Mouse (Mus musculus): ENCODE results near the gene Hoxc5. TPM values are rescaled to one million over a fixed set of nuclear protein-coding genes. Genes with fewer than 3 reads are reported as not detected.

Hoxc5 gene
- polyA plus RNA-seq, 1 experiment from 2014 or later, result 4.8 TPM

DNA sequence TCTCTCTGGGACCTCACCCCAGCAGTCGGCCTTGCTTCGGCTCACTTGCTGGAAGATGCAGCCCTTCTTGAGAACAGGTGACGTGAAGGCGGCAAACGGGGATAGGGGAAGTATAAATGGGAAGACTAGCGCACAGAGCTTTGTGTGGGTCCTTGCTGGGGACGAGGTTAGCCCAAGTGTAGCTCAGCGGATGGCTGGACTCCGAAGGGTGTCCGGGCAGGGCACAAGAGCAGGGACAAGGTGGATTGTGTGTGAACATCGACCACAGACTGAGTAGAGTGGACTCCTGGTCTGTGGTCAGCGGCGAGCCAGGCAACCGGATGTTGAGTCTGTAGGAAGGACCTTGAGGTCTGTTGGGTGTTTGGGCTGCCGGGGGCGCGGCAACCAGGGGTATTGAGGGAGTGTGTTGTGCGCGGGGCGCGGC lies 8.5 kb downstream of the Hoxc5 start:
- no peak for ATAC-seq (replicated peaks; ENCODE audit: low FRiP score)
- H3K4me2 ChIP-seq, result peak overlapping the region; percentile 77
- no peaks in the 10 kb centered on the region for H3K36me3 ChIP-seq
- H3K4me1 ChIP-seq, result peaks cover 83% of the 10 kb centered on the region
- no peaks in the 10 kb centered on the region for H3K9me3 ChIP-seq (replicated peaks)
- H3K9ac ChIP-seq, result peak overlapping the region; percentile 75
- H3K4me3 ChIP-seq (replicated peaks), result peak overlapping the region; percentile 65
- WGBS, result under 1% methylated on average over 21 of the region's 21 CpGs
- H3K27me3 ChIP-seq, result peaks cover 85% of the 10 kb centered on the region
- peak overlapping the region; percentile 96 for H3K27ac ChIP-seq

- Histone ChIP-seq H3K27me3 (peaks cover 80% of the 10 kb centered on the region), H3K4me3 (replicated peaks) (peak within 1 kb of the TSS; percentile 65), H3K27ac (peak within 1 kb of the TSS; percentile 96)
These were observed 8.9 kb downstream of the Hoxc5 start, which contains the start of gene Hoxc9 for GRCm38 (mm10) chr15:102976171-102976570. Hoxc9 (plus strand) TSS chr15:102976439.

GRCm38 (mm10) chr15:102976631-102977422 lies 9.6 kb downstream of the Hoxc5 start:
- Histone ChIP-seq H3K36me3 (no peaks in the 10 kb centered on the region), H3K27me3 (peaks cover 75% of the 10 kb centered on the region), H3K4me2 (peak overlapping the region; percentile 77), H3K27ac (peak overlapping the region; percentile 96), H3K4me1 (peaks cover 75% of the 10 kb centered on the region), H3K9ac (peak overlapping the region; percentile 75), H3K9me3 (replicated peaks) (no peaks in the 10 kb centered on the region), H3K4me3 (replicated peaks) (peak overlapping the region; percentile 65)
- WGBS, result under 1% methylated on average over 37 of the region's 37 CpGs
- 0 out of 2 replicates have a peak, but pooled peaks have one; percentile 3 for ATAC-seq (replicated peaks; ENCODE audit: low FRiP score)

More at GRCm38 (mm10) chr15:102976171-102976570, 8.9 kb downstream of the Hoxc5 start, which contains the start of gene Hoxc9:
- whole genome bisulfite sequencing, result under 1% methylated on average over 16 of the region's 20 CpGs
- H3K36me3 ChIP-seq, result no peaks in the 10 kb centered on the region
- H3K9me3 ChIP-seq (replicated peaks), result no peaks in the 10 kb centered on the region
- peak within 1 kb of the TSS; percentile 77 for H3K4me2 ChIP-seq
- peaks cover 82% of the 10 kb centered on the region for H3K4me1 ChIP-seq
- no peak for ATAC-seq (replicated peaks; ENCODE audit: low FRiP score)
- H3K9ac ChIP-seq, result peak within 1 kb of the TSS; percentile 75

DNA sequence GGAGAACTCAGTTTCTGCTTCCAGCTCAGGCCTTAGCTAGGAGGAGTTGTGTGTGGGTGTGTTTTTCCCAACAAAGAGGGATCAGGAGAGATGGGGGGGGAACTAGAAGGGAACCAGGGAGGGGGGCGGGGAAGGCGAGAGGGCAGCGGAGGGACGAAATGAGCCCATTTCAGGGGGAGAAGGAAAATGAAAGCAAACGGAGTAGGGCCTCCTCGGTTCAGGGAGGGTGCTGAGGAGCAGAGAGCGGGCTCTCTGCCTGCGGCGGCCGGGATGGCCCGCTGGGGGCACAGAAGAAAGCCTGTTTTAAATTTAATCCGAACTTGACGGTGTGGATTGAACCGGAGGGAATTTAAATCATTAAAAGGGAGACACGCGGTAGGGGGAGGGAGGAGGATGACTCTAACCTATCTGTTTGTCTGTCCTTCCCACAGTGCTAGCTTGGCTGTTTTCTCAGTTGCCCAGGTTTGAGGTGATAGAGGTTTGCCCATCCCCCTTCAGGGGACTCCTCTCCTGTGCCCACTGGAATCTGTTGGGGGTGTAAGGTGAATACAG lies 10.3 kb downstream of the Hoxc5 start:
- H3K9me3 ChIP-seq (replicated peaks), result no peaks in the 10 kb centered on the region
- peaks cover 74% of the 10 kb centered on the region for H3K27me3 ChIP-seq
- H3K4me2 ChIP-seq, result peak overlapping the region; percentile 77
- 0 out of 2 replicates have a peak, but pooled peaks have one; percentile 1 for ATAC-seq (replicated peaks; ENCODE audit: low FRiP score)
- H3K27ac ChIP-seq, result peak overlapping the region; percentile 96
- no peaks in the 10 kb centered on the region for H3K36me3 ChIP-seq
- H3K4me3 ChIP-seq (replicated peaks), result peak overlapping the region; percentile 65
- peak overlapping the region; percentile 75 for H3K9ac ChIP-seq
- peaks cover 68% of the 10 kb centered on the region for H3K4me1 ChIP-seq
- 2% methylated on average over 15 of the region's 16 CpGs for WGBS

- Histone ChIP-seq H3K9me3 (replicated peaks) (no peaks in the 10 kb centered on the region), H3K4me3 (replicated peaks) (peak overlapping the region; percentile 65), H3K4me1 (peaks cover 70% of the 10 kb centered on the region), H3K9ac (peak overlapping the region; percentile 75), H3K27me3 (peaks cover 73% of the 10 kb centered on the region), H3K36me3 (no peaks in the 10 kb centered on the region), H3K27ac (peak overlapping the region; percentile 96), H3K4me2 (peak overlapping the region; percentile 77)
- no peak for ATAC-seq (replicated peaks; ENCODE audit: low FRiP score)
- WGBS, result 5% methylated on average over 13 of the region's 13 CpGs
These were observed 11.6 kb downstream of the Hoxc5 start for GRCm38 (mm10) chr15:102978615-102979515.

DNA sequence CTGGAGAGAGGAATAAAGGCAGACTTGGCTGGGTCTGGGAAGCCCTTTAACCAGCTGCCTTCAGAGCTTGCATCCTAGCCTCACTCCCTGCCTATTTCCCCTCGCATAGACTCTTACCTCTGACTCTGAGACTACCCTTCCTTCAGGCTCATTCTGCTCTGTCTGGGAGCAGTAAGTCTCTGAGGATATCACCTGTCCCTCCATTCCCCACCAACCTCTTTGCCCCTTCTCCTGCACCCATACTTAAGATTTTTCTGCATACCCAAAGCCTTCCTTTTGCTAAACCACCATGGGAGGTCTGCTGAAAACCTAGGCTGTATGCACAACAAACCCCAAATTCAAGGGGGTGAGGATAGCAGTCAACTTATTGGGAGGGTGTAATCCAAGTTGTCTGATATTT lies 12.7 kb downstream of the Hoxc5 start:
- peaks cover 71% of the 10 kb centered on the region for H3K27me3 ChIP-seq
- no peaks in the 10 kb centered on the region for H3K9me3 ChIP-seq (replicated peaks)
- H3K36me3 ChIP-seq, result 0 out of 2 replicates have a peak, but pooled peaks cover 3% of the 10 kb centered on the region
- peak overlapping the region; percentile 96 for H3K27ac ChIP-seq
- 10% methylated on average over 1 of the region's 1 CpGs for WGBS
- H3K4me3 ChIP-seq (replicated peaks), result peak overlapping the region; percentile 65
- no peak for ATAC-seq (replicated peaks; ENCODE audit: low FRiP score)
- H3K4me1 ChIP-seq, result peaks cover 72% of the 10 kb centered on the region
- H3K9ac ChIP-seq, result peak overlapping the region; percentile 75
- peak overlapping the region; percentile 77 for H3K4me2 ChIP-seq

DNA sequence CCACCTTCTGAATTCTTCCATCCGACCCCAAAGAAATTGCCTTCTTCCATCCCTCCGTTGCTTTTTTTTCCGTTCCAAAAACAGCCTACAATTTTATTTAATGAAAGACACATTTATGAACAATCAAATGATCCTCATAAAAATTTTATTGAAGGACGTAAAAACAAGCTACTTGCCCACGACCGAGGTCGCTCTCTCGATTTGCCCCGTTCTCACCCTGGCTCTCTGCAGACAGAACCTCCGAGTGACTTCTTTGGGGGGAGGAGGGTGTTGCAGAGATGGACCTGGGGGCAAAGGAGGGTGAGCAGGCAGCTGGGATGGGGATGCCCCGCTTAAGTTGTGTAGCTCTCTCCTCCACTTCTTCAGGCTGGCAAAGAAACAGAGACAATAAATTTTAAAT lies 13.1 kb downstream of the Hoxc5 start:
- H3K4me2 ChIP-seq, result peak overlapping the region; percentile 77
- peak overlapping the region; percentile 96 for H3K27ac ChIP-seq
- H3K36me3 ChIP-seq, result 0 out of 2 replicates have a peak, but pooled peaks cover 3% of the 10 kb centered on the region
- no peaks in the 10 kb centered on the region for H3K9me3 ChIP-seq (replicated peaks)
- peak overlapping the region; percentile 65 for H3K4me3 ChIP-seq (replicated peaks)
- 6% methylated on average over 11 of the region's 11 CpGs for WGBS
- ATAC-seq (replicated peaks; ENCODE audit: low FRiP score), result no peak
- peaks cover 72% of the 10 kb centered on the region for H3K4me1 ChIP-seq
- peaks cover 71% of the 10 kb centered on the region for H3K27me3 ChIP-seq
- H3K9ac ChIP-seq, result peak overlapping the region; percentile 75

GRCm38 (mm10) chr15:102980912-102981311 lies 13.7 kb downstream of the Hoxc5 start:
- peak overlapping the region; percentile 65 for H3K4me3 ChIP-seq (replicated peaks)
- 0 out of 2 replicates have a peak, but pooled peaks cover 3% of the 10 kb centered on the region for H3K36me3 ChIP-seq
- H3K9me3 ChIP-seq (replicated peaks), result no peaks in the 10 kb centered on the region
- no peak for ATAC-seq (replicated peaks; ENCODE audit: low FRiP score)
- peak overlapping the region; percentile 77 for H3K4me2 ChIP-seq
- H3K9ac ChIP-seq, result peak overlapping the region; percentile 75
- peaks cover 73% of the 10 kb centered on the region for H3K4me1 ChIP-seq
- peaks cover 71% of the 10 kb centered on the region for H3K27me3 ChIP-seq
- H3K27ac ChIP-seq, result peak overlapping the region; percentile 96
- WGBS, result 1% methylated on average over 14 of the region's 14 CpGs

- H3K9ac ChIP-seq, result peak overlapping the region; percentile 75
- ATAC-seq (replicated peaks; ENCODE audit: low FRiP score), result no peak
- under 1% methylated on average over 88 of the region's 88 CpGs for WGBS
- H3K27ac ChIP-seq, result peak overlapping the region; percentile 96
- H3K4me3 ChIP-seq (replicated peaks), result peak overlapping the region; percentile 65
- no peaks in the 10 kb centered on the region for H3K9me3 ChIP-seq (replicated peaks)
- 0 out of 2 replicates have a peak, but pooled peaks cover 3% of the 10 kb centered on the region for H3K36me3 ChIP-seq
- H3K27me3 ChIP-seq, result peaks cover 74% of the 10 kb centered on the region
- peaks cover 77% of the 10 kb centered on the region for H3K4me1 ChIP-seq
- H3K4me2 ChIP-seq, result peak overlapping the region; percentile 77
These were observed 14.4 kb downstream of the Hoxc5 start for GRCm38 (mm10) chr15:102981379-102982288.

GRCm38 (mm10) chr15:102983716-102984115 lies 16.5 kb downstream of the Hoxc5 start:
- peaks cover 78% of the 10 kb centered on the region for H3K4me1 ChIP-seq
- H3K27ac ChIP-seq, result peak overlapping the region; percentile 75
- peaks cover 75% of the 10 kb centered on the region for H3K27me3 ChIP-seq

More at GRCm38 (mm10) chr15:102983716-102984115, 16.5 kb downstream of the Hoxc5 start:
- Histone ChIP-seq H3K9me3 (replicated peaks) (no peaks in the 10 kb centered on the region), H3K36me3 (0 out of 2 replicates have a peak, but pooled peaks cover 3% of the 10 kb centered on the region), H3K9ac (peak overlapping the region; percentile 75), H3K4me3 (replicated peaks) (peak overlapping the region; percentile 65), H3K4me2 (peak overlapping the region; percentile 77)
- WGBS, result 12% methylated on average over 12 of the region's 12 CpGs
- ATAC-seq (replicated peaks; ENCODE audit: low FRiP score), result no peak
